Mouse (Mus musculus): ENCODE measurements around the gene Tchh. TPM values are rescaled to one million over a fixed set of nuclear protein-coding genes. Genes with fewer than 3 reads are reported as not detected.
"Not testable (repeated sequence)": the region's sequence is repeated elsewhere in the genome, so short reads cannot be mapped to it uniquely, and the experiment has no call there.

Tchh gene
- not detected in 2 replicates for total RNA-seq (2015; ENCODE audit: low replicate concordance)
- total RNA-seq (2017; ENCODE audit: low replicate concordance), result 0.26 TPM in 1 of 2 replicates, not detected in the other

- ATAC-seq (replicated peaks; ENCODE audit: low FRiP score, poor library complexity, severe bottlenecking), result no peak
Measured at GRCm38 (mm10) chr3:93442030-93442429, at the start of gene Tchh. Tchh (plus strand) TSS chr3:93442330.

DNA sequence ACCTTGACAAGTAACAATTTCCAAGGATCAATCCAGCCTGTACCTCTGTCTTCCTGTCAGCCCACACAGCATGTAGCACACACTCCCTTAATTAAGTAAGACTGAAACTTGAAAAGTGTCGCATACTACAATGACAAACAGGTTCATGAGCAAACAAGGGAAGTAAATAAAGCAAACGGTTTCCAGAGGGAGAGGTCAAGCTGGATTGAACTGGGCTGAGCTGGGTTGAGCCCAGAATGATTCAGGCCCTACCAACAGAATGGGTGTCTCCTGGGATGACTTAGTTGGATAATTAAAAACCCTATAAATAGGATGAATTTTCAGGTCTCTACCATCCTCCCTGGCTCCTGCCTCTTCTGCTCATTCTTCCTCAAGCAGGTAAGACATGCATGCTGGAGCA, 48.8 kb upstream of the Tchh start, which contains the start of gene Rptn:
Rptn (plus strand) TSS at position 334 of the 400 bp plus-strand sequence.
- ATAC-seq (replicated peaks; ENCODE audit: low FRiP score, poor library complexity, severe bottlenecking), result no peak

- no peak for ATAC-seq (replicated peaks; ENCODE audit: low FRiP score, poor library complexity, severe bottlenecking)
Measured at GRCm38 (mm10) chr3:93403936-93404335, 38.2 kb upstream of the Tchh start.

- no peak for ATAC-seq (replicated peaks; ENCODE audit: low FRiP score, poor library complexity, severe bottlenecking)
Measured at GRCm38 (mm10) chr3:93406992-93407391, 35.1 kb upstream of the Tchh start.

GRCm38 (mm10) chr3:93411905-93412304, 30.2 kb upstream of the Tchh start:
- no peak for ATAC-seq (replicated peaks; ENCODE audit: low FRiP score, poor library complexity, severe bottlenecking)

DNA sequence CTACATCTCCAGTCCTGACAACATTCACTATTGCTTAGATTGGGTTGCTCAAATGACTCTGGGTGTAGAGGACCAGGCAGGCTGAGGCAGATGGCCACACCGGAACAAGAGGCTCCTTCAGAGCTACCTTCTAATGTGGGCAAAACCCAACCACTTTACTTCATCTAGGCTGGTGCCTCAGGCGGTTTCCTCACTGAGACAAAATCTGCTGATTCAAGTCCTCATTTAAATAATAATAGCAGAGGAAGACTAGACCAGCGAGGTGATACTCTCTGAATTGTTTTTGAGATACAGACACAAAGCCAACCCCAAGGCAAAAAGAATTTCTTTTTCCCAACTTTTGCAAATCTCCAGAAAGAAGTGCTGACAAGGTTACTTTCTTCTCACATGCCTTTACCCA, 10.5 kb upstream of the Tchh start:
- ATAC-seq (replicated peaks; ENCODE audit: low FRiP score, poor library complexity, severe bottlenecking), result no peak

DNA sequence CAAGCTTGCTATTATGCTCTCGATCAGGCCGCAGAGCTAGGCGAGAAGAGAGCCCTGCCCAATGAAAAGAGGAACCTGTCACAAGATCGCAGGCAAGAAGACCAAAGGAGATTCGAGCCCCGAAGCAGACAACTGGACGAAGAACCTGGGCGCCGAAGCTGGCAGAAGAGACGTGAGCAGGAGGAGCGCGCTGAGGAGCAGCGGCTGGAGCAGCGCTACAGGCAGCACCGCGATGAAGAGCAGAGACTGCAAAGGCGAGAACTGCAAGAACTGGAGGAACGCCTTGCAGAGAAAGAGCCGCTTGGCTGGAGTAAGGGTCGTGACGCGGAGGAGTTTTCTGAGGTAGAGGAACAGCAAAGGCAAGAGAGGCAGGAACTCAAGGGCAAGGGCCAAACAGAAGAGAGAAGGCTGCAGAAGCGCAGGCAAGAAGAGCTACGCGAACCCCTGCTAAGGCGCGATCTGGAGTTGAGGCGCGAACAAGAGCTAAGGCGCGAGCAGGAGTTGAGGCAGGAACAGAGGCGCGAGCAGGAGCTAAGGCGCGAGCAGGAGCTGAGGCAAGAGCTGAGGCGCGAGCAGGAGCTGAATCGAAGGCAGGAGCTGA, 1.5 kb downstream of the Tchh start:
- ATAC-seq (replicated peaks; ENCODE audit: low FRiP score, poor library complexity, severe bottlenecking), result no peak

- no peak for ATAC-seq (replicated peaks; ENCODE audit: low FRiP score, poor library complexity, severe bottlenecking)
Measured at GRCm38 (mm10) chr3:93444343-93445164, 2.4 kb downstream of the Tchh start.

GRCm38 (mm10) chr3:93445165-93445705, 3.1 kb downstream of the Tchh start:
- no peak for ATAC-seq (replicated peaks; ENCODE audit: low FRiP score, poor library complexity, severe bottlenecking)

DNA sequence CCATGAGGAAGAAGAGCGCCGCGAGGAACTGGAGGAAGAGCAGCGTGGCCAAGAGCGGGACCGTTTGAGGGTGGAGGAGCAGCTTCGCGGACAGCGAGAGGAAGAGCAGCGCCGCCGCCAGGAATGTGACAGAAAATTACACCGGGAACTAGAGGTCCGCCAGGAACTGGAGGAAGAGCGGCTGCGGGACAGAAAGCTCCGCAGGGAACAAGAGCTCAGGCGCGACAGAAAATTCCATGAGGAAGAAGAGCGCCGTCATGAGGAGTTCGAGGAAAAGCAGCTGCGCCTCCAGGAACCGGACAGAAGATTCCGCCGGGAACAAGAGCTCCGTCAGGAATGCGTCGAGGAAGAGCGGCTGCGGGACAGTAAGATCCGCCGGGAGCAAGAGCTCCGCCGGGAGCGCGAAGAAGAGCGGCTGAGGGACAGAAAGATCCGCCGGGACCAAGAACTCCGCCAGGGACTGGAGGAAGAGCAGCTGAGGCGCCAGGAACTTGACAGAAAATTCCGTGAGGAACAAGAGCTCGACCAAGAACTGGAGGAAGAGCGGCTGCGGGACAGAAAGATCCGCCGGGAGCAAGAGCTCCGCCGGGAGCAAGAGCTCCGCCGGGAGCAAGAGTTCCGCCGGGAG, 4.1 kb downstream of the Tchh start:
- ATAC-seq (replicated peaks; ENCODE audit: low FRiP score, poor library complexity, severe bottlenecking), result no peak

GRCm38 (mm10) chr3:93446756-93447137, 4.6 kb downstream of the Tchh start:
- not testable (repeated sequence) for ATAC-seq (replicated peaks; ENCODE audit: low FRiP score, poor library complexity, severe bottlenecking)

DNA sequence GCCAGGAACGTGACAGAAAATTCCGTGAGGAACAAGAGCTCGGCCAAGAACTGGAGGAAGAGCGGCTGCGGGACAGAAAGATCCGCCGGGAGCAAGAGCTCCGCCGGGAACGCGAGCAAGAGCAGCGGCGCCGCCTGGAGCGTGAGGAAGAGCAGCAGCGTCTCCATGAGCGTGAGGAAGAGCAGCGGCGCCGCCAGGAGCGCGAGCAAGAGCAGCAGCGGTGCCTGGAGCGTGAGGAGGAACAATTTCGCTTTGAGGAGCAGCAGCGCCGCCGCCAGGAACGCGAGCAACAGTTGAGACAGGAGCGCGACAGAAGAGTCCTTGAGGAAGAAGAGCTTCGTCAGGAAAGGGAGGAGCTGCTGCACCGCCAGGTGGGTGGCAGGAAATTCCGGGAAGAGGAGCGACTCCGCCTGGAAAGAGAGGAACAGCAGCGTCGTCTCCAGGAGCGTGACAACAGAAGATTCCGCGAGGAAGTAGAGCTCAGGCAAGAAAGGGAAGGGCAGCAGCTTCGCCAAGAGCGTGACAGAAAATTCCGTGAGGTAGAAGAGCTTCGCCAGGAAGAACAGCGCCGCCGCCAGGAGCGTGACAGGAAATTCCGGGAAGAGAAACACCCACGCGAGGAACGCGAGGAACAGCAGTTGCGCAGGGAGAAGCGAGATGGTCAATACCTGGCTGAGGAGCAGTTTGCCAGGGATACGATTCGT, 5.2 kb downstream of the Tchh start:
- no peak for ATAC-seq (replicated peaks; ENCODE audit: low FRiP score, poor library complexity, severe bottlenecking)

DNA sequence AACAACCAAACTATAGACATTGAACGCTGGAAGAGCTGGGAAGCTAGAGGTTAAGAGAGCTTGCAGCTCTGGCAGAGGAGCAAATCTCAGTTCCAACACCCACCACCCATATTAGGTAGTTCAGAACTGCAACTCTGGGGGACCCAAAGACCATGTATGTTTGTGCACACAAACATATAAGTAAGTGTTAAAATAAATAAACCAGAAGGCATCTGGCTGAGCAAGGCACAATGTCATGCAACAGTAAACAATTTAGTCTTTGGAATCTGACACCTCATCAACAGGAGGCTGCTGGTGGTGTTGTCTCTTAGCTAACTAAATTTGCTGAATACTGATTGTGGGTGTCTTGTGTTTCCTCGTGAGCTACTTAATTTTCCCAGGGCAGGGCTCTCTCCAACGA, 24.4 kb downstream of the Tchh start:
- ATAC-seq (replicated peaks; ENCODE audit: low FRiP score, poor library complexity, severe bottlenecking), result no peak

- no peak for ATAC-seq (replicated peaks; ENCODE audit: low FRiP score, poor library complexity, severe bottlenecking)
Measured at GRCm38 (mm10) chr3:93467130-93467529, 25.0 kb downstream of the Tchh start.

DNA sequence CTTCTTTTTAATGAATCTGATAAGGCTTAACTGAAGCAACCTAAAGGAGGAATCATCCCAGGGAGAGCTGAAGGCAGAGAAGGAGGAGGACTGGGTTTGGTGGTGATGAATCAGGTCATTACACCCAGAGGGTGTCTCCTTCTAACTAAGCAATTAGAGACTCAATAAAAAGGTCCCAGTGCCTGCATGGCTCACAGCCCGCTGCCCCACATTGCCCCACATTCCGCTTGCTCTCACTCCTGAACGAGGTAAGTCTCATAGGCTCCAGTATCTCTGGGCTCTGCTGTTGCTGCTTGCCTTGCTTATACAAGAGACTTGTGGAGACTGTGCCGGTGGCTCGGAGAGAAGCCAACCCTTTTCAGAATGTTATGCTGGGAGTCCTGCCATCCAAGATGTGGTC, 26.4 kb downstream of the Tchh start, which contains the start of gene Tchhl1:
Tchhl1 (plus strand) TSS at position 194 of the 400 bp plus-strand sequence.
- no peak for ATAC-seq (replicated peaks; ENCODE audit: low FRiP score, poor library complexity, severe bottlenecking)

DNA sequence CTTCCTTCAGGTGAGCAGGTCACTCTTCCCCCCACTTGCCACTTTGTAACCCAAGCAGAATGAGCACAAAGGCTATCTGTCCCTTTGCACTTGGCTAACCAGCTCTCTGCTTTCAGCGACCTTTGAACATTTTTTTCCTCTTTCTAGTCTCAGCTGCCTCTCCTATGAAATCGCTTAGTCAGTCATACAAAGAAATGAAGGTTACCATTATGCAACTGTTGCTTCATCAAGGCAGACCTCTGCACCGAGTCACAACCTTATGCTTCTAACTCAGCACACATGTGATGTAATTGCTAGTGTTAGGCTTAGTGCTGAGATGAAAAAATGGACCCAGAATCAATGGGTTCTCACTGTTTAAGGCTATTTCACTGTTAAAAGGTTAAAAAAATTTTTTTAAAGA, 27.5 kb downstream of the Tchh start:
- no peak for ATAC-seq (replicated peaks; ENCODE audit: low FRiP score, poor library complexity, severe bottlenecking)

DNA sequence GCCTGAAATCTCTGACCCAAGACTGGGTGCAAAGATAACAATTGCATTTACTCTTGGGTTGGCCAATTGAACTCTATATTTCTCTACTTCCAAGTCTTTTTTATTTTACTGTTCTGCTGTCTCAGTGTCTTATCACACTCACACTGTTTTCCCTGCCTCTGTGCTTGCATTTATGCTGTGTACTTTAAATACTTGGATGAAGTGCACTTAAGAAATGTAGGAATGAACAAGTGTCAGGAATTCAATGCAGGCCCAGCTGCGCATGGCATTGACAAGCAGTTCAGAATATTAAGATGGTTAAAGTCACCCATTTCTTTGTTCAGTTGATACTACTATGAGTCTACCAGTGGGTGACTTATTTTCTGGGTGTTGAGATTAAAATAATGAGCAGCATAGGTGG, 37.9 kb downstream of the Tchh start:
- ATAC-seq (replicated peaks; ENCODE audit: low FRiP score, poor library complexity, severe bottlenecking), result no peak

GRCm38 (mm10) chr3:93481982-93482616, 40.0 kb downstream of the Tchh start:
- ATAC-seq (replicated peaks; ENCODE audit: low FRiP score, poor library complexity, severe bottlenecking), result no peak

DNA sequence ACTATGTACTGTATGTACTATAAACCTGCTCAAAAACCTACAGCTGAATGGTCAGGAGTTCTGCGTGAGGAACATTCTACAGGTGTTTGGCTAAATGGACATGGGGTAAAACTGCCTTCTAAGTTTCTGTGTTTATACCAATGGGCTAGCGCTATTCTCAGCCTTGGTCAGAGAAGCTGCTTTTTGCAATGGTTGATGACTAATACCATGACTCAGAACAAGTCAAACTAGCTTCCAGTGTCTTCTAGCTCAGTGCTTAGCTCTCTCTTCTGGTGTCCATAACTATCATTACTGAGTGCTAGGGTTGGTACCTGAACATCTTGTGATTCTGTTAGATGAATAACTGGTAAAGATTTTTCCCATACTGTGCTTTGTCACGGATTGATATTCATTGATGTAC, 43.5 kb downstream of the Tchh start:
- ATAC-seq (replicated peaks; ENCODE audit: low FRiP score, poor library complexity, severe bottlenecking), result no peak

Measured in erythroid progenitor cell, adult 5-6 weeks (primary cell).